ENCODE assay signal across 22 mouse cellular contexts in genomic region chr14:118681087-118681486, GRCm38 (mm10). TPM values are rescaled to one million over a fixed set of nuclear protein-coding genes. Genes with fewer than 3 reads are reported as not detected.
A peak's percentile ranks its signal among the peaks of the same experiment; 100 is the strongest.
DNase-seq lines count a peak whose midpoint lies in the region; ATAC-seq lines count a peak whose summit lies in the region.
"Had no signal": no experiment of that assay in that cellular context is flagged by ENCODE, and none has a peak within 500 bp of the region (broad histone marks: within the 10 kb centered on the region; RNA-seq: fewer than 3 reads in every experiment).

No protein-coding gene starts in this region.

- H3K9ac ChIP-seq in kidney, embryonic 15.5 days = no peak overlapping the region
- no peak overlapping the region for H3K9ac ChIP-seq in embryonic facial prominence, embryonic 14.5 days (ENCODE audit: low read depth, low read length)
- H3K9ac ChIP-seq in forebrain, embryonic 13.5 days = no peak overlapping the region
- H3K9ac ChIP-seq: heart, embryonic 12.5 days; hindbrain, embryonic 12.5 days; liver, postnatal 0 days; neural tube, embryonic 15.5 days had no signal

- no peaks in the 10 kb centered on the region for H3K27me3 ChIP-seq in kidney, embryonic 15.5 days
- H3K27me3 ChIP-seq in embryonic facial prominence, embryonic 14.5 days (replicated peaks; ENCODE audit: control insufficient read depth, insufficient read depth, low read length) = no peaks in the 10 kb centered on the region
- H3K27me3 ChIP-seq in forebrain, embryonic 13.5 days = no peaks in the 10 kb centered on the region
- H3K27me3 ChIP-seq: hindbrain, embryonic 12.5 days; neural tube, embryonic 15.5 days had no signal

- peak; percentile 19 for DNase-seq in adrenal gland, adult 8-10 months
- DNase-seq in adrenal gland, postnatal 25 days = no peak
- DNase-seq in kidney, postnatal 10 days = no peak
- DNase-seq in embryonic facial prominence, embryonic 14.5 days (ENCODE audit: low spot score) = peak; percentile 47
- no peak for DNase-seq in heart, postnatal 25 days (ENCODE audit: low spot score)
- DNase-seq: cerebellum, adult 11 months; cerebellum, adult 9-11 months; heart, adult 18-20 months; heart, postnatal 10 days; liver, postnatal 0 days; thymus, adult 18-20 months; thymus, postnatal 36 days had no signal

- H3K4me3 ChIP-seq in kidney, embryonic 15.5 days (replicated peaks) = no peak overlapping the region
- no peak overlapping the region for H3K4me3 ChIP-seq in embryonic facial prominence, embryonic 14.5 days (ENCODE audit: low read depth, low read length)
- H3K4me3 ChIP-seq in forebrain, embryonic 13.5 days = no peak overlapping the region
- H3K4me3 ChIP-seq: heart, embryonic 12.5 days; hindbrain, embryonic 12.5 days; neural tube, embryonic 15.5 days had no signal

- intact Hi-C loops in heart, postnatal 25 days (cut with DNase I) = no loop called here

- H3K36me3 ChIP-seq in kidney, embryonic 15.5 days = no peaks in the 10 kb centered on the region
- H3K36me3 ChIP-seq in embryonic facial prominence, embryonic 14.5 days (ENCODE audit: control insufficient read depth, insufficient read depth, low read length) = no peaks in the 10 kb centered on the region
- H3K36me3 ChIP-seq in forebrain, embryonic 13.5 days (ENCODE audit: poor library complexity, severe bottlenecking) = no peaks in the 10 kb centered on the region
- H3K36me3 ChIP-seq: heart, embryonic 12.5 days; hindbrain, embryonic 12.5 days; neural tube, embryonic 15.5 days had no signal

- H3K4me1 ChIP-seq in kidney, embryonic 15.5 days = peaks cover 28% of the 10 kb centered on the region
- peaks cover 3% of the 10 kb centered on the region; the same call in 1 of the 2 replicates for H3K4me1 ChIP-seq in embryonic facial prominence, embryonic 14.5 days (ENCODE audit: control insufficient read depth, insufficient read depth, low read length)
- H3K4me1 ChIP-seq in forebrain, embryonic 13.5 days = peaks cover 4% of the 10 kb centered on the region; the same call in 1 of the 2 replicates
- H3K4me1 ChIP-seq: heart, embryonic 12.5 days; hindbrain, embryonic 12.5 days; neural tube, embryonic 15.5 days had no signal

- H3K4me2 ChIP-seq in kidney, embryonic 15.5 days = no peak overlapping the region
- no peak overlapping the region for H3K4me2 ChIP-seq in embryonic facial prominence, embryonic 14.5 days (ENCODE audit: low read depth, low read length)
- no peak overlapping the region for H3K4me2 ChIP-seq in forebrain, embryonic 13.5 days
- H3K4me2 ChIP-seq: heart, embryonic 12.5 days; hindbrain, embryonic 12.5 days; liver, embryonic 11.5 days; midbrain, embryonic 11.5 days; neural tube, embryonic 15.5 days had no signal

- ATAC-seq in kidney, embryonic 15.5 days (replicated peaks; ENCODE audit: low FRiP score) = peak; percentile 19; the same call in 1 of the 2 replicates
- no peak; the same call in 1 of the 2 replicates for ATAC-seq in embryonic facial prominence, embryonic 14.5 days (ENCODE audit: low read depth)
- no peak for ATAC-seq in forebrain, embryonic 13.5 days
- ATAC-seq: intestine, postnatal 0 days; liver, postnatal 0 days; lung, postnatal 0 days had no signal

- no peaks in the 10 kb centered on the region for H3K9me3 ChIP-seq in kidney, embryonic 15.5 days (replicated peaks)
- H3K9me3 ChIP-seq in embryonic facial prominence, embryonic 14.5 days (ENCODE audit: control insufficient read depth, low read length) = no peaks in the 10 kb centered on the region
- H3K9me3 ChIP-seq in forebrain, embryonic 13.5 days (replicated peaks) = no peaks in the 10 kb centered on the region
- H3K9me3 ChIP-seq: heart, embryonic 12.5 days; hindbrain, embryonic 12.5 days; neural tube, embryonic 15.5 days had no signal

- H3K27ac ChIP-seq in kidney, embryonic 15.5 days = no peak overlapping the region
- no peak overlapping the region for H3K27ac ChIP-seq in embryonic facial prominence, embryonic 14.5 days (replicated peaks; ENCODE audit: low read depth, low read length)
- no peak overlapping the region for H3K27ac ChIP-seq in forebrain, embryonic 13.5 days
- H3K27ac ChIP-seq: hindbrain, embryonic 12.5 days; kidney, postnatal 0 days; neural tube, embryonic 15.5 days had no signal

- 25% methylated on average over 8 of the region's 8 CpGs for WGBS in kidney, embryonic 15.5 days
- 64% methylated on average over 8 of the region's 8 CpGs for WGBS in embryonic facial prominence, embryonic 14.5 days
- WGBS in forebrain, embryonic 13.5 days = 90% methylated on average over 8 of the region's 8 CpGs

RNA-seq across cellular contexts. Expression of gene Abcc4, which starts 24.9 kb away (rescaled TPM):
- 10 to 100 TPM; 19.4 to 27.3 (median 22.7) TPM for total RNA-seq in adrenal gland, adult 8-10 months (2022)
- total RNA-seq in adrenal gland, postnatal 25 days (2021) = 18.7 and 21.1 TPM in 2 replicates
- polyA plus RNA-seq in kidney, embryonic 15.5 days (2015; fragmentation: Nextera tagmentation; extraction: Ambion mirVana) = 7.3 and 7.9 TPM in 2 replicates
- 3.4 and 3.9 TPM in 2 replicates for polyA plus RNA-seq in embryonic facial prominence, embryonic 14.5 days (2014; fragmentation: Nextera tagmentation; extraction: Ambion mirVana)
- total RNA-seq in heart, postnatal 25 days (2021) = 1 to 10 TPM; 7.6 to 7.9 TPM
- 0.96 and 1.2 TPM in 2 replicates for polyA plus RNA-seq in forebrain, embryonic 13.5 days (2015; fragmentation: Nextera tagmentation; extraction: Ambion mirVana)

Comparison
In these comparisons a context has a peak if more than half of its experiments do, and no peak if none do; other contexts are left out.
1. DNase-seq: peak in adrenal gland, adult 8-10 months (single experiment) and embryonic facial prominence, embryonic 14.5 days (single experiment); none in adrenal gland, postnatal 25 days (single experiment), kidney, postnatal 10 days (single experiment) and heart, postnatal 25 days (single experiment).